Mouse (Mus musculus) adrenal gland, postnatal 0 days (tissue): ENCODE data around the gene Ikzf2. TPM values are rescaled to one million over a fixed set of nuclear protein-coding genes. Genes with fewer than 3 reads are reported as not detected.

Experiments used
- polyA plus RNA-seq: library from polyadenylated mRNA; unstranded; fragments of >200 nt; fragmentation: Nextera tagmentation; extraction: Ambion mirVana; gene quantifications from 2 replicates; pipeline ENCODE4 v1.2.1, GENCODE M21; 2015

Ikzf2 gene
- polyA plus RNA-seq = 1.6 and 2.6 TPM in 2 replicates

GRCm38 (mm10) chr1:69687076-69687991 is at the start of gene Ikzf2:
Gene Ikzf2 (minus strand): TSS chr1:69687245.

Other genes with a start within 250 kb of the Ikzf2 start
- 0.32 and 0.43 TPM in 2 replicates for gene Spag16, start 139.7 kb upstream of the Ikzf2 start, polyA plus RNA-seq